Mouse (Mus musculus) forebrain, embryonic 11.5 days (tissue): ENCODE data around the gene Wdr78. TPM values are rescaled to one million over a fixed set of nuclear protein-coding genes. Genes with fewer than 3 reads are reported as not detected.

Source experiments
- ATAC-seq: fragments of 200-750 bp; cut with Nextera tagmentation; replicated peaks from 2 replicates; pipeline ENCODE4 v1.8.0; 2017; ENCODE audit warnings: moderate TSS enrichment; ENCODE audit not compliant: low FRiP score
- DNase-seq: peaks from one replicate; pipeline ENCODE4 v3.0.0-alpha.2; 2017; ENCODE audit warnings: low spot score
- H3K27ac ChIP-seq: fragments of 300-500 bp; sonication (generic); 2 replicates; pipeline ENCODE4 v1.5.1; 2014; ENCODE audit warnings: low read depth, low read length
- H3K27me3 ChIP-seq: fragments of 300-500 bp; sonication (generic); 2 replicates; pipeline ENCODE4 v1.6.1; 2014; ENCODE audit warnings: mild to moderate bottlenecking, low read length, mixed read lengths; ENCODE audit not compliant: control insufficient read depth, insufficient read depth
- H3K36me3 ChIP-seq: fragments of 300-500 bp; sonication (generic); 2 replicates; pipeline ENCODE4 v1.6.1; 2014; ENCODE audit warnings: mild to moderate bottlenecking, low read length, moderate library complexity, mixed read lengths; ENCODE audit not compliant: control insufficient read depth, insufficient read depth
- H3K4me1 ChIP-seq: fragments of 300-500 bp; sonication (generic); replicated peaks from 2 replicates; pipeline ENCODE4 v1.6.1; 2014; ENCODE audit warnings: low read length, mixed read lengths; ENCODE audit not compliant: control insufficient read depth, insufficient read depth
- H3K4me2 ChIP-seq: fragments of 300-500 bp; sonication (generic); 2 replicates; pipeline ENCODE4 v1.6.1; 2014; ENCODE audit warnings: low read depth, mild to moderate bottlenecking, low read length, moderate library complexity, mixed read lengths; ENCODE audit not compliant: severe bottlenecking
- H3K4me3 ChIP-seq: fragments of 300-500 bp; sonication (generic); 2 replicates; pipeline ENCODE4 v1.5.1; 2014; ENCODE audit warnings: low read depth, low read length
- H3K9ac ChIP-seq: fragments of 300-500 bp; sonication (generic); 2 replicates; pipeline ENCODE4 v1.6.1; 2014; ENCODE audit warnings: low read length
- H3K9me3 ChIP-seq: fragments of 300-500 bp; sonication (generic); 2 replicates; pipeline ENCODE4 v1.6.1; 2016; ENCODE audit warnings: low read length, mixed read lengths; ENCODE audit not compliant: control insufficient read depth
- WGBS: fragments of 180-500 bp; shearing (Covaris S2); extraction: QIAGEN DNeasy Blood & Tissue Kit; methylation state at CpG from one replicate; pipeline ENCODE4 v1.1.7; 2014; 5-methylcytosine and 5-hydroxymethylcytosine counted together
- polyA plus RNA-seq: library from polyadenylated mRNA; unstranded; fragments of >200 nt; fragmentation: Nextera tagmentation; extraction: Ambion mirVana; gene quantifications from 2 replicates; pipeline ENCODE4 v1.2.1, GENCODE M21; 2014

Gene Wdr78
- polyA plus RNA-seq, 1 experiment from 2014 or later = 5.9 TPM

DNA sequence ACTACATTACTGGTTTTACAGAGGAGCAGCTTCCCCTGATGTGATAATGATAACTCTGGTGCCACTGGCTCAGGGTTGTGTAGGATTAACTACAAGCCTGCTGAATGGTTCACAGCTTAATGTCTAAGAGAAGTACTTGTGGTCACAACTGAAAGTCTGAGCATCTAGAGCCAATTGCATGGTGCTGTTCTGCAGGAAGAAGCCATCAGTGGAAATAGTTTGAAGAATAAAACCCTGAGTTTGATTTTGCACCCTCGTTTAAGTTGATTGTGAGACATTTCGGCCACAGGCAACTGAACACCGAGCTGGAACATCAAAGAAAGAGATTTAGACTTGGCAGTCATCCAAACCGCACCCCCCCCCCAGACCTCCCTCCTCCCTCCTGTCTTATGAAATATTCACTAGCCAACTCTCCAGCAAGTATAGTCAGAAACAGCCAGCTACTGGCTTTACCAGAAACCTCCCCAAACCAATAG lies 107.4 kb downstream of the Wdr78 start:
- no peak; the same call in 1 of the 2 replicates for ATAC-seq
- 44% methylated on average over 4 of the region's 4 CpGs for WGBS
- no peak overlapping the region for H3K9ac ChIP-seq
- no peak overlapping the region for H3K4me2 ChIP-seq
- DNase-seq = peak; percentile 75
- no peaks in the 10 kb centered on the region for H3K9me3 ChIP-seq
- no peaks in the 10 kb centered on the region for H3K27me3 ChIP-seq
- H3K4me3 ChIP-seq = no peak overlapping the region
- H3K4me1 ChIP-seq = 0 out of 2 replicates have a peak, but pooled peaks cover 2% of the 10 kb centered on the region
- H3K36me3 ChIP-seq = no peaks in the 10 kb centered on the region
- H3K27ac ChIP-seq = no peak overlapping the region

- no peak overlapping the region for H3K27ac ChIP-seq
- H3K9me3 ChIP-seq = no peaks in the 10 kb centered on the region
- no peaks in the 10 kb centered on the region for H3K27me3 ChIP-seq
- H3K36me3 ChIP-seq = no peaks in the 10 kb centered on the region
- H3K4me1 ChIP-seq = no peaks in the 10 kb centered on the region
- no peak overlapping the region for H3K4me2 ChIP-seq
- no peak for DNase-seq
- no peak for ATAC-seq
- 81% methylated on average over 5 of the region's 5 CpGs for WGBS
- no peak overlapping the region for H3K9ac ChIP-seq
- no peak overlapping the region for H3K4me3 ChIP-seq
Measured at GRCm38 (mm10) chr4:103006266-103006665, 108.1 kb downstream of the Wdr78 start.

DNA sequence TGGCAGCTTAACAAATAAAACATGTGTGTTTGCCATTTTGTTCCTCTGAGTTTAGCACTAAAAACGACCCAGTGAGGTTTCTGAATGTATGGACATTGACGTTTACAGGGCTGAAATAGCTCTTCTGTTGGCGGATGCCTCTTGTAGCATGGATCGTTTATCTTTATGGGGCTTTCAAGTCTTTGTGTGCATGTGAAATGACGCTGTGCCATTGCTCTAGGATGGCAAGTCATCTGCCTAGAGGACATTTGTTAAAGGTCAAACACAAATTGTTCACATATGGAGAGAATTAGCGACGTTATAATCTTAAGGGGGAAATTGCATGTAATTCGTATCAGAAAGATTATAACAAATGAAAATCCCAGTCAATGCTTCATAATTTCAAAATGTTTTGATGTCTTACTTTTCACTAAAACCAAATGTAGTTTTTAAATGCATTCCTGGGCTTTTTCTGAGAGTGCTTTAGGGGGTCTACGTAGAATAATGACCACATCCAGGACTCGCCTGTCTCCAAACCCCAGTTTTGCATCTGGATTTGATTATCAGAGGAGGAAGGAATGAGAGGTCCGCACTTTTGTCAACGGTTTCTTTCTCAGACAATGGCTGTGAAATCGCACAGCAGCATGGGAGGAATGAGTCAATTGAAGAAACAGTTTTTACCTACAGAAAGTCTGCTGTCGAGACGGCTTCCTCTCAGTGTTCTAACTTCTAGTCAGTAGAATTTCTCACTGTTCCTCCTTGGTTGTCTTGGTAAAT lies 109.0 kb downstream of the Wdr78 start:
- Histone ChIP-seq H3K36me3 (no peaks in the 10 kb centered on the region), H3K4me1 (no peaks in the 10 kb centered on the region), H3K9ac (no peak overlapping the region), H3K9me3 (no peaks in the 10 kb centered on the region), H3K27me3 (no peaks in the 10 kb centered on the region), H3K4me2 (no peak overlapping the region), H3K27ac (no peak overlapping the region), H3K4me3 (no peak overlapping the region)
- WGBS = 72% methylated on average over 15 of the region's 15 CpGs
- ATAC-seq (no peak), DNase-seq (no peak)

DNA sequence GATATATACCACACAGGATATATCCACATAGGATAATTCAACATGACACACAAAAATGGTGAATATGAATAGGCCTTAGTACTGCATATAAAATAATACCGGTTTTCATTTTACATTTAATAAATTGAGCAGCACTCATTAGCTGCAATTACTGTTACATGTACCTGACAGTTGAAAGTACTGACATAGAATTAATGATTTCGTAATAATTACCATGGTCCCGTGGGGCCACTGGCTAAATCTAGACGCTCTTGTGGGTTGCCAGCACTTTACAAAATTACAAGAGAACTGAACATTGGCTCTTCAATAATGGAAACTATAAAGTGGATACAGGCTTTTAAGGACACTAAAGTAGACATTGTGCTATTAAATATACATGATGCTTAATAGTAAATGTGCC lies 109.7 kb downstream of the Wdr78 start:
- no peaks in the 10 kb centered on the region for H3K9me3 ChIP-seq
- 91% methylated on average over 4 of the region's 4 CpGs for WGBS
- DNase-seq = no peak
- no peak for ATAC-seq
- no peaks in the 10 kb centered on the region for H3K4me1 ChIP-seq
- no peak overlapping the region for H3K4me3 ChIP-seq
- no peak overlapping the region for H3K9ac ChIP-seq
- no peak overlapping the region for H3K27ac ChIP-seq
- no peaks in the 10 kb centered on the region for H3K36me3 ChIP-seq
- H3K27me3 ChIP-seq = no peaks in the 10 kb centered on the region
- no peak overlapping the region for H3K4me2 ChIP-seq

GRCm38 (mm10) chr4:102991685-102992084 lies 122.7 kb downstream of the Wdr78 start:
- Histone ChIP-seq H3K9ac (no peak overlapping the region), H3K4me2 (no peak overlapping the region), H3K27me3 (no peaks in the 10 kb centered on the region), H3K4me1 (no peaks in the 10 kb centered on the region), H3K36me3 (no peaks in the 10 kb centered on the region), H3K27ac (no peak overlapping the region), H3K4me3 (no peak overlapping the region), H3K9me3 (no peaks in the 10 kb centered on the region)
- 58% methylated on average over 3 of the region's 3 CpGs for WGBS
- DNase-seq (no peak), ATAC-seq (no peak)

DNA sequence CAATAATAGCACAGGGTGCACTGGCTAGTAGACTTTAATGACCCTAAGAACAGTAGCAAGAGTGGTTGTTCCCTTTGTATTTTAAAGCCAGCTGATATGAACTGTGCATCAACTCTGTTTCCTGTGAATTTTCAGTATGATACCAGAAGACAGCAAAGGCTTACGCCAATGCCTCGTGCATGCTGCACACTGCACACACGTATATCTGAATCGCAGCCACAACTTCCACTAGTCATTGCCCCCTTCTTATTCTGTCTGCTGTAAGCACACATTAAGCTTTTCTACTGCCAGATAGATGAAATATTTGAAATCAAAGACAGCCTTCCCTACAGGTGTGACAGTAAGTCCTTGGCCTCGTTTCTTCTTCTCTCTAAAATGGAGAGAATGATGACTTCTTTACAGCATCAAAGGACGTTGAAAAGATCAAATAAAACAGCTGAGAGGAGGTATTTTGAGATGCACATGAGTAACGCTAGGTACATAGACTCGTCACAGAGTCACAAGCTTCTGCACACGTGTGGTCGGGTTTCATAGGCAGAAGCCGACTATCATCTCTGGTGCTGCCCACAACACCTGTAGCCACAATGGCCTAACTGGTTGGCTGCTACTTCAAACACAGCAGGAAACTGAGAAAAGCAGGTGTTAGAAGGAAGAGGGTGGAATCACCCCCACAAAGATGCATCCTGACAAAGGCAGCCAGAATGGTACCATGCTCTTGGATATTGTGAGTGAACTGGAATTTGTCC lies 123.6 kb downstream of the Wdr78 start:
- H3K27ac ChIP-seq = no peak overlapping the region
- H3K9ac ChIP-seq = no peak overlapping the region
- H3K36me3 ChIP-seq = no peaks in the 10 kb centered on the region
- H3K9me3 ChIP-seq = no peaks in the 10 kb centered on the region
- 86% methylated on average over 11 of the region's 11 CpGs for WGBS
- H3K4me2 ChIP-seq = no peak overlapping the region
- no peaks in the 10 kb centered on the region for H3K27me3 ChIP-seq
- no peak for DNase-seq
- H3K4me3 ChIP-seq = no peak overlapping the region
- no peaks in the 10 kb centered on the region for H3K4me1 ChIP-seq
- no peak for ATAC-seq

GRCm38 (mm10) chr4:102990016-102990415 lies 124.3 kb downstream of the Wdr78 start:
- ATAC-seq (no peak), DNase-seq (no peak)
- no peak overlapping the region for H3K9ac ChIP-seq
- H3K9me3 ChIP-seq = no peaks in the 10 kb centered on the region
- no peaks in the 10 kb centered on the region for H3K36me3 ChIP-seq
- WGBS = 81% methylated on average over 4 of the region's 4 CpGs
- no peak overlapping the region for H3K4me3 ChIP-seq
- no peaks in the 10 kb centered on the region for H3K27me3 ChIP-seq
- no peaks in the 10 kb centered on the region for H3K4me1 ChIP-seq
- H3K4me2 ChIP-seq = no peak overlapping the region
- H3K27ac ChIP-seq = no peak overlapping the region

GRCm38 (mm10) chr4:102989391-102989790 lies 125.0 kb downstream of the Wdr78 start:
- H3K36me3 ChIP-seq = no peaks in the 10 kb centered on the region
- no peak overlapping the region for H3K9ac ChIP-seq
- no peak for ATAC-seq
- 82% methylated on average over 5 of the region's 5 CpGs for WGBS
- no peak overlapping the region for H3K4me3 ChIP-seq
- H3K27ac ChIP-seq = no peak overlapping the region
- no peaks in the 10 kb centered on the region for H3K4me1 ChIP-seq
- H3K27me3 ChIP-seq = no peaks in the 10 kb centered on the region
- H3K4me2 ChIP-seq = no peak overlapping the region
- DNase-seq = no peak
- no peaks in the 10 kb centered on the region for H3K9me3 ChIP-seq
